Mouse (Mus musculus) embryonic facial prominence, embryonic 14.5 days (tissue): ENCODE measurements around the gene Slc17a3. TPM values are rescaled to one million over a fixed set of nuclear protein-coding genes. Genes with fewer than 3 reads are reported as not detected.
A peak's percentile ranks its signal among the peaks of the same experiment; 100 is the strongest.

Experiments used
- ATAC-seq: fragments of 200-750 bp; cut with Nextera tagmentation; 2 replicates; pipeline ENCODE4 v1.8.0; 2017; ENCODE audit warnings: low read depth, moderate number of reproducible peaks, moderate TSS enrichment
- DNase-seq: peaks from one replicate; pipeline ENCODE4 v3.0.0-alpha.2; 2015; ENCODE audit warnings: low spot score
- H3K27ac ChIP-seq: fragments of 300-500 bp; sonication (generic); replicated peaks from 2 replicates; pipeline ENCODE4 v1.5.1; 2014; ENCODE audit warnings: low read depth, mild to moderate bottlenecking, low read length, moderate library complexity
- H3K27me3 ChIP-seq: fragments of 300-500 bp; sonication (generic); replicated peaks from 2 replicates; pipeline ENCODE4 v1.6.1; 2014; ENCODE audit warnings: low read length; ENCODE audit not compliant: control insufficient read depth, insufficient read depth
- H3K36me3 ChIP-seq: fragments of 300-500 bp; sonication (generic); 2 replicates; pipeline ENCODE4 v1.6.1; 2014; ENCODE audit warnings: low read length, mixed read lengths; ENCODE audit not compliant: control insufficient read depth, insufficient read depth
- H3K4me1 ChIP-seq: fragments of 300-500 bp; sonication (generic); 2 replicates; pipeline ENCODE4 v1.6.1; 2014; ENCODE audit warnings: antibody characterized with exemption, low read length; ENCODE audit not compliant: control insufficient read depth, insufficient read depth
- H3K4me2 ChIP-seq: fragments of 300-500 bp; sonication (generic); 2 replicates; pipeline ENCODE4 v1.6.1; 2014; ENCODE audit warnings: low read depth, mild to moderate bottlenecking, low read length, moderate library complexity, mixed read lengths
- H3K4me3 ChIP-seq: fragments of 300-500 bp; sonication (generic); 2 replicates; pipeline ENCODE4 v1.5.1; 2014; ENCODE audit warnings: low read depth, mild to moderate bottlenecking, low read length
- H3K9ac ChIP-seq: fragments of 300-500 bp; sonication (generic); 2 replicates; pipeline ENCODE4 v1.6.1; 2014; ENCODE audit warnings: low read depth, mild to moderate bottlenecking, low read length, moderate library complexity, mixed read lengths
- H3K9me3 ChIP-seq: fragments of 300-500 bp; sonication (generic); 2 replicates; pipeline ENCODE4 v1.6.1; 2016; ENCODE audit warnings: low read length; ENCODE audit not compliant: control insufficient read depth
- WGBS: fragments of 180-500 bp; shearing (Covaris S2); extraction: QIAGEN DNeasy Blood & Tissue Kit; methylation state at CpG from one replicate; pipeline ENCODE4 v1.1.7; 2014; 5-methylcytosine and 5-hydroxymethylcytosine counted together
- polyA plus RNA-seq: library from polyadenylated mRNA; unstranded; fragments of >200 nt; fragmentation: Nextera tagmentation; extraction: Ambion mirVana; gene quantifications from 2 replicates; pipeline ENCODE4 v1.2.1, GENCODE M21; 2014

The Slc17a3 gene
- polyA plus RNA-seq, 1 experiment from 2014 or later: 0.56 TPM

- Histone ChIP-seq H3K4me1 (no peaks in the 10 kb centered on the region), H3K9ac (no peak overlapping the region), H3K36me3 (no peaks in the 10 kb centered on the region), H3K9me3 (no peaks in the 10 kb centered on the region), H3K4me2 (no peak overlapping the region), H3K27me3 (no peaks in the 10 kb centered on the region), H3K4me3 (no peak overlapping the region), H3K27ac (no peak overlapping the region)
- ATAC-seq: no peak
- 14% methylated on average over 6 of the region's 6 CpGs for WGBS
- DNase-seq: peak; percentile 77
Observed at GRCm38 (mm10) chr13:23833053-23833452, 6.2 kb upstream of the Slc17a3 start.

- 84% methylated on average over 5 of the region's 5 CpGs for WGBS
- Histone ChIP-seq H3K4me3 (no peak overlapping the region), H3K4me1 (no peaks in the 10 kb centered on the region), H3K9ac (no peak overlapping the region), H3K27me3 (no peaks in the 10 kb centered on the region), H3K36me3 (no peaks in the 10 kb centered on the region), H3K27ac (no peak overlapping the region), H3K9me3 (no peaks in the 10 kb centered on the region), H3K4me2 (no peak overlapping the region)
- ATAC-seq: no peak
- DNase-seq: no peak
Observed at GRCm38 (mm10) chr13:23834836-23835235, 4.4 kb upstream of the Slc17a3 start.

- Histone ChIP-seq H3K9me3 (no peaks in the 10 kb centered on the region), H3K27ac (no peak overlapping the region), H3K4me3 (no peak overlapping the region), H3K36me3 (no peaks in the 10 kb centered on the region), H3K4me2 (no peak overlapping the region), H3K4me1 (no peaks in the 10 kb centered on the region), H3K27me3 (no peaks in the 10 kb centered on the region), H3K9ac (no peak overlapping the region)
- WGBS: 95% methylated on average over 5 of the region's 5 CpGs
- DNase-seq (no peak), ATAC-seq (no peak)
Observed at GRCm38 (mm10) chr13:23836630-23837029, 2.6 kb upstream of the Slc17a3 start.

DNA sequence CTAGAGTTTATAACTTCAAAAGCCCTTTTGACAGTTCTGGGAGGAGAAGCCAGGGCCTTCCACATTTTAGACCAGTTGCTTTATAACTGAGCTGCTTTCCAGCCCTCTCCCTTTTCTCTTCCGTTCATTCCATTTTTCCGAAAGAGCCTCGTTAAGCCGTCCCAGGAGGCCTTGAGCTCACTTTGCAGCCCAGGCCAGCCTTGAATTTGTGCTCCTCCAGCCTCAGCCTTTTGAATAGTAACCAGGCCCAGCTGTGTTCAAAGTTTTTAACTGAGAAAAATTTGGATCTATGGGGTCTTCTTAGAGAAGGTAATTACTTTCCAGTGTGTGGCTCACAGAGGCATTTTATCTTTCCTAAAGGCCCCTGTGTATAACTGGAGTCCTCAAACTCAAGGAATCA lies 6.6 kb downstream of the Slc17a3 start:
- H3K27ac ChIP-seq: no peak overlapping the region
- H3K36me3 ChIP-seq: no peaks in the 10 kb centered on the region
- no peak for ATAC-seq
- no peak overlapping the region for H3K4me3 ChIP-seq
- no peak overlapping the region for H3K9ac ChIP-seq
- peak; percentile 60 for DNase-seq
- WGBS: 41% methylated on average over 4 of the region's 4 CpGs
- H3K27me3 ChIP-seq: no peaks in the 10 kb centered on the region
- H3K4me1 ChIP-seq: no peaks in the 10 kb centered on the region
- H3K9me3 ChIP-seq: no peaks in the 10 kb centered on the region
- no peak overlapping the region for H3K4me2 ChIP-seq

DNA sequence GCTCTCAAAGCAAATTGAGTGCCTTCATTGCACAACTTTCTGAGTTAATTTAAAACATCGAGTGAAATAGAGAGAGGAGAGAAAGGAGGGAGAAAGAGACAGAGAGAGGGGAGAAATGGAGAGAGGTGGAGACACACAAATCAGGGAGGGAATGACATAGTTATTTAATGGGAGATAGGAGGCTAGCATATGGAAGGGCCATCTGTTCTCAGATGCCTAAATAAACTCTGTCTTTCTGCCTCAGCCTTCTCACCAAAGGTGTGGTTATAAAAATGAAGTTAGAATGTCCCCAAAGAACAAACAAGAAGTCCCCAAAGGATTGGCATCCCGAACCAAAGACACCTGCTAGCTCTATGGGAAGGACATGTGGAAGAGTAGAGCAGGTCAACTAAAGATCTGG lies 10.1 kb downstream of the Slc17a3 start:
- 85% methylated on average over 2 of the region's 2 CpGs for WGBS
- no peaks in the 10 kb centered on the region for H3K36me3 ChIP-seq
- DNase-seq: no peak
- no peaks in the 10 kb centered on the region for H3K27me3 ChIP-seq
- no peak overlapping the region for H3K9ac ChIP-seq
- H3K4me3 ChIP-seq: no peak overlapping the region
- H3K9me3 ChIP-seq: no peaks in the 10 kb centered on the region
- no peak overlapping the region for H3K4me2 ChIP-seq
- no peak overlapping the region for H3K27ac ChIP-seq
- H3K4me1 ChIP-seq: no peaks in the 10 kb centered on the region
- ATAC-seq: no peak

- no peak overlapping the region for H3K9ac ChIP-seq
- ATAC-seq: no peak
- WGBS: 49% methylated on average over 3 of the region's 3 CpGs
- H3K4me2 ChIP-seq: no peak overlapping the region
- DNase-seq: no peak
- no peaks in the 10 kb centered on the region for H3K9me3 ChIP-seq
- H3K27ac ChIP-seq: no peak overlapping the region
- H3K27me3 ChIP-seq: no peaks in the 10 kb centered on the region
- no peak overlapping the region for H3K4me3 ChIP-seq
- H3K36me3 ChIP-seq: no peaks in the 10 kb centered on the region
- no peaks in the 10 kb centered on the region for H3K4me1 ChIP-seq
Observed at GRCm38 (mm10) chr13:23856401-23856800, 17.2 kb downstream of the Slc17a3 start.

DNA sequence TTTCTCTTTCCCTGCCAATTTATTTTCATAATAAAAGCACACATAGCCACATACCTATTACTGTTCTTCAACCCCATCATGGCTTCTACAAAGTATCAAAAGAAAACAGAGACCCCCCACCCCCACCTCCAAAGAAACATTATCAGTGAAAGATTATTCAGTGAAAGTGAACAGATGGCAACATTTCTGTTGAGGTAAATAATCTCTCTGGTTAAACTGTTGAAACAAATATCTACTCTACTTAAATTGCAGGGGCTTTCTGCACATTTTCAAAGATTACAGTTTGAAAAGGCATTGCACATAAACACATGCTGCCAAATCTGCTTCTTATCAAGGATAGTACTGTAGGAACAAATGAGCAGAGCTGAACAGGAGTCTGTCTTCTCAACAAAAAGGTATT lies 22.6 kb downstream of the Slc17a3 start:
- Histone ChIP-seq H3K27me3 (no peaks in the 10 kb centered on the region), H3K4me1 (0 out of 2 replicates have a peak, but pooled peaks cover 4% of the 10 kb centered on the region), H3K4me2 (no peak overlapping the region), H3K9me3 (no peaks in the 10 kb centered on the region), H3K9ac (no peak overlapping the region), H3K27ac (no peak overlapping the region), H3K36me3 (no peaks in the 10 kb centered on the region), H3K4me3 (no peak overlapping the region)
- ATAC-seq: no peak
- no peak for DNase-seq

GRCm38 (mm10) chr13:23864711-23865110 lies 25.5 kb downstream of the Slc17a3 start:
- DNase-seq (peak; percentile 14), ATAC-seq (no peak)
- no peak overlapping the region for H3K9ac ChIP-seq
- H3K4me2 ChIP-seq: no peak overlapping the region
- no peaks in the 10 kb centered on the region for H3K27me3 ChIP-seq
- H3K4me3 ChIP-seq: no peak overlapping the region
- no peaks in the 10 kb centered on the region for H3K9me3 ChIP-seq
- 78% methylated on average over 9 of the region's 9 CpGs for WGBS
- 0 out of 2 replicates have a peak, but pooled peaks cover 4% of the 10 kb centered on the region for H3K4me1 ChIP-seq
- no peaks in the 10 kb centered on the region for H3K36me3 ChIP-seq
- H3K27ac ChIP-seq: no peak overlapping the region

DNA sequence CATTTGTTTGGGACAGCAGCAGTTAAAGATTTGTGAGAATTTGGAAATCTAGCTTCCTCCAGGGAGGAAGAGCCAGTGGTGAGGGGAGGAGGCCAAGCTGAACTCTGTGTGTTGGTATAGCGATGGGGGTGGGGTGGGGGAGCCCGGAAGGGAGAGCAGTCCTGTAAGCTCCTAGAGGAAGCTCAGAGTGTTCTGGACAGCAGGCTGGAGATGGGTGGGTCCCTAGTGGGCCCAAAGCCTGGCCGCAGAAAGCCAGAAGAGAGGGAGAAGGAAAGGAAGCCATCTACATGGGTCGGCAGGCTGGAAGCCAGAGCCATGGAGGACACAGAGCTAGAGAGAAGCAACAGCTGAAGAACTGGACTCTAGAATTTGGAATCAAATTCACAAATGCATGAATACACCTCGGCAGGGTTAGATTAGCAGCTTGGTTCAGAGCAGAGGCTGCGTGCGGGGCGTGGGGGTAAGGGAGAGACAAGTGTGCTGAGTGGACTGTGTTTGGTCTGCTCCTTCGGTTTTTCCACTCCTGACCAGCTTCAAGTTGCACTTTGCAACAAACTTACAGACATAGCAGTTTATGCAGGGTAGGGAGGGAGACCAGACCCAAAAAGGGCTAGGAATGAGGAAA lies 27.0 kb downstream of the Slc17a3 start:
- H3K27me3 ChIP-seq: no peaks in the 10 kb centered on the region
- no peak overlapping the region for H3K9ac ChIP-seq
- no peaks in the 10 kb centered on the region for H3K36me3 ChIP-seq
- H3K4me2 ChIP-seq: no peak overlapping the region
- H3K9me3 ChIP-seq: no peaks in the 10 kb centered on the region
- 0 out of 2 replicates have a peak, but pooled peaks cover 4% of the 10 kb centered on the region for H3K4me1 ChIP-seq
- peak; percentile 9 for DNase-seq
- H3K27ac ChIP-seq: no peak overlapping the region
- no peak overlapping the region for H3K4me3 ChIP-seq
- ATAC-seq: no peak
- WGBS: 68% methylated on average over 9 of the region's 9 CpGs
